Mouse (Mus musculus): Measurements from ENCODE around the gene Pald1. TPM values are rescaled to one million over a fixed set of nuclear protein-coding genes. Genes with fewer than 3 reads are reported as not detected.

Pald1 gene
- total and polyA plus RNA-seq, 2 experiments from 2014 or later, result 16.8 to 25.2 TPM

DNA sequence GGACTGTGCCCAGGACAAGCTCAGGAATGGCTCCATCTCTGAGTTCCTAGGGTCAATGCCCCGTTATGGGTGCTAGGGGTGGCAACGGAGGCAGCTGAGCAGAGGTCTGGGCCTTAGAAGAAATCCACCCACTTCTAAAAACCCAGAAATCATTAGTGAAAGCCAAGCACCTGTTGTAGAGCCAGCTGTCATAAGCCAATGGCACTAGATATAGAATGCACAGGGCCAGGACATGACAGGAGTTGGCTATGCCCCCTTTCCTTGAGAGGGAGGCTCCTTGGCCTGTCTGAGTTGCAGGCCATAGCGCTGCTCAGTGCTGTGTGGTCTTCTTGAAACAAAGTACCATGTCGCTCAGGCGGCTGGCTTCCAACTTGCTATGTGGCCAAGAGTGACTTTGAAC is 17.1 kb upstream of the Pald1 start:
- no peak for DNase-seq (ENCODE audit: low spot score)
- Histone ChIP-seq H3K27ac (ENCODE audit: low read depth, low read length) (no peak overlapping the region), H3K36me3 (ENCODE audit: insufficient read depth, low read length) (no peaks in the 10 kb centered on the region), H3K4me2 (ENCODE audit: low read depth, low read length, poor library complexity, severe bottlenecking) (no peak overlapping the region), H3K4me3 (ENCODE audit: low read depth, low read length) (no peak overlapping the region), H3K4me1 (ENCODE audit: insufficient read depth, low read length) (no peaks in the 10 kb centered on the region), H3K9ac (replicated peaks; ENCODE audit: low read length, poor library complexity, severe bottlenecking) (no peak overlapping the region), H3K9me3 (ENCODE audit: low read length) (no peaks in the 10 kb centered on the region), H3K27me3 (ENCODE audit: insufficient read depth, low read length) (no peaks in the 10 kb centered on the region)
- WGBS, result 92% methylated on average over 5 of the region's 5 CpGs
- no peak for TF ChIP-seq CTCF (IDR thresholded peaks at IDR 0.05)
- ATAC-seq (ENCODE audit: low FRiP score), result no peak

DNA sequence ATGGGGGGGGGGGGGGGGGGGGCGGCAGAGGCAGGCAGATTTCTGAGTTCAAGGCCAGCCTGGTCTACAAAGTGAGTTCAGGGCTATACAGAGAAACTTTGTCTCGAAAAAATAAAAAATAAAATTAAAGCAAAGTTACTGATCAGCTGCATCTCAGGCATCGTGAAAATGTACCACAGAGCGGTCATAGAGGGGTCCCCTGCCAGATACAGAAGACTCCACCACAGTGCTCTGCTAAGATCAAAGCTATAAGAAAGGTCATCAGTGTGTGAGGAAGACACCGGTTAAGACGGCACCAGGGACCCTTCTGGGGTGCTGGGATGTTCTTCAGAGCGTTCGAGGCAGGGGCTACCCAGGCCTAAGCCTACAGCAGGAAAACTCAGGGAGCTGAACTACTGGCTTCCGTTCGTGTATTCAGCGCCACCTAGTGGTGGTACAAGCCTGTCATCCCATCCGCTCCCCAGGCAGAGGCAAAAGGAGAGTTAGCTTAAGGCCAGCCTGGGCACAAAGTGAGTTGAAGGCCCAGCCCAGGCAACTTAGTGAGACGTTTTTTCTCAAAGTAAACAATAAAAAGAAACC is 15.9 kb upstream of the Pald1 start:
- Histone ChIP-seq H3K4me1 (ENCODE audit: insufficient read depth, low read length) (no peaks in the 10 kb centered on the region), H3K27me3 (ENCODE audit: insufficient read depth, low read length) (no peaks in the 10 kb centered on the region), H3K4me3 (ENCODE audit: low read depth, low read length) (no peak overlapping the region), H3K36me3 (ENCODE audit: insufficient read depth, low read length) (no peaks in the 10 kb centered on the region), H3K9me3 (ENCODE audit: low read length) (no peaks in the 10 kb centered on the region), H3K27ac (ENCODE audit: low read depth, low read length) (no peak overlapping the region), H3K4me2 (ENCODE audit: low read depth, low read length, poor library complexity, severe bottlenecking) (no peak overlapping the region), H3K9ac (replicated peaks; ENCODE audit: low read length, poor library complexity, severe bottlenecking) (no peak overlapping the region)
- 24% methylated on average over 13 of the region's 13 CpGs for WGBS
- peak; percentile 88 for DNase-seq (ENCODE audit: low spot score)
- ATAC-seq (ENCODE audit: low FRiP score), result peak; percentile 63; the same call in 1 of the 2 replicates
- peak; percentile 94 for TF ChIP-seq CTCF (IDR thresholded peaks at IDR 0.05)

DNA sequence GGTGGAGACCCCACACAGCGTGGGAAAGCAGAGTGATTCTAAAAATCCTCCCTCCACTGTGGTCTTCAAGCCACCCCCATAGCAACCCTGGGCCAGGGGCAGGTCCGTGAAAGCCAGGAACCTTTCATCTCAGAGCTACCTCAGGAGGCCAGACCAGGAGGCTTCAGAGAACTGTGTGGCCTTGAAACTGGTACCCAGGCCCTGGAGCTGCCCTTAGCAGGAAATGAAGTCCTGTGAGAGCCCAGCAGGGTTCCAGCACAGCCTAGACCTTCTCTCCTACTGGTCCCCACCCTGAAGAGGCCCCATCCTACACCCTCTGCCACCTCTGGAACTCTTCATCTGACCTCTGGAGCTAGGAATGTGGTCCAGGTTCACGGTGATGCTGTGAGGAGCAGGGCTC is 14.8 kb upstream of the Pald1 start:
- H3K27me3 ChIP-seq (ENCODE audit: insufficient read depth, low read length), result no peaks in the 10 kb centered on the region
- H3K4me2 ChIP-seq (ENCODE audit: low read depth, low read length, poor library complexity, severe bottlenecking), result no peak overlapping the region
- no peak overlapping the region for H3K4me3 ChIP-seq (ENCODE audit: low read depth, low read length)
- no peaks in the 10 kb centered on the region for H3K4me1 ChIP-seq (ENCODE audit: insufficient read depth, low read length)
- ATAC-seq (ENCODE audit: low FRiP score), result no peak
- H3K9me3 ChIP-seq (ENCODE audit: low read length), result no peaks in the 10 kb centered on the region
- no peaks in the 10 kb centered on the region for H3K36me3 ChIP-seq (ENCODE audit: insufficient read depth, low read length)
- H3K27ac ChIP-seq (ENCODE audit: low read depth, low read length), result no peak overlapping the region
- DNase-seq (ENCODE audit: low spot score), result no peak
- no peak for TF ChIP-seq CTCF (IDR thresholded peaks at IDR 0.05)
- 45% methylated on average over 3 of the region's 3 CpGs for WGBS
- H3K9ac ChIP-seq (replicated peaks; ENCODE audit: low read length, poor library complexity, severe bottlenecking), result no peak overlapping the region

DNA sequence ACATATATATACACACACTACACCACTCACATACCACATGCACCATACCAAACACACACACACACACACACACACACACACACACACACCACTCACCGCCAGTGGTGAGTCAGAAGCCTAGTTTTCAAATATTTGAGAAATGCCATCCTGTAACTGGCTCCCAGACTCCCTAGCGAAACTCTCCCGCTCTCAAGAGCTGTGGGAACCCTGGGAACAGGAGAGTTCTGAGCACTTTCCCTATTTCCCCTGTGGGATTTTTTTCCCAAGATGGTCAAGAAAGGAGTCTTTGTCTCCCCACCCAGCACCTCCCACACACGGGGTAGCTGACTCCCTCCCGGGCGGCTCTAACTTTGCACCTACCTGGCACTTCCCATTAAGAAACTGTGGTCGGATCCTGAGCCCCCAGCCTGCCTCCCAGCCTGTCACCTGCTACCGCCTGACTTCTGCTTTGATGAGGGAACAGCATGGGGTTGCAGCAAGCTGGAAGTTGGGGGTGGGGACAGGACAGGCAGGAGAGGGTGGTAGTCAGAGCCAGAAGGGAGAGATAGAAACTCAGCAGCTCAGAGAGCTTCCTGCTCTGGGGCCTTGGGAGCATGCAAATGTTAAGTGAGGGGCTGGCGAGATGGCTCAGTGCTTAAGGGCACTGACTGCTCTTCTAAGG is 11.3 kb upstream of the Pald1 start:
- no peak overlapping the region for H3K4me2 ChIP-seq (ENCODE audit: low read depth, low read length, poor library complexity, severe bottlenecking)
- no peak overlapping the region for H3K9ac ChIP-seq (replicated peaks; ENCODE audit: low read length, poor library complexity, severe bottlenecking)
- TF ChIP-seq CTCF (IDR thresholded peaks at IDR 0.05), result no peak
- no peak for ATAC-seq (ENCODE audit: low FRiP score)
- no peaks in the 10 kb centered on the region for H3K4me1 ChIP-seq (ENCODE audit: insufficient read depth, low read length)
- H3K27ac ChIP-seq (ENCODE audit: low read depth, low read length), result no peak overlapping the region
- no peak for DNase-seq (ENCODE audit: low spot score)
- WGBS, result 23% methylated on average over 9 of the region's 9 CpGs
- no peaks in the 10 kb centered on the region for H3K9me3 ChIP-seq (ENCODE audit: low read length)
- no peaks in the 10 kb centered on the region for H3K36me3 ChIP-seq (ENCODE audit: insufficient read depth, low read length)
- no peaks in the 10 kb centered on the region for H3K27me3 ChIP-seq (ENCODE audit: insufficient read depth, low read length)
- H3K4me3 ChIP-seq (ENCODE audit: low read depth, low read length), result no peak overlapping the region

DNA sequence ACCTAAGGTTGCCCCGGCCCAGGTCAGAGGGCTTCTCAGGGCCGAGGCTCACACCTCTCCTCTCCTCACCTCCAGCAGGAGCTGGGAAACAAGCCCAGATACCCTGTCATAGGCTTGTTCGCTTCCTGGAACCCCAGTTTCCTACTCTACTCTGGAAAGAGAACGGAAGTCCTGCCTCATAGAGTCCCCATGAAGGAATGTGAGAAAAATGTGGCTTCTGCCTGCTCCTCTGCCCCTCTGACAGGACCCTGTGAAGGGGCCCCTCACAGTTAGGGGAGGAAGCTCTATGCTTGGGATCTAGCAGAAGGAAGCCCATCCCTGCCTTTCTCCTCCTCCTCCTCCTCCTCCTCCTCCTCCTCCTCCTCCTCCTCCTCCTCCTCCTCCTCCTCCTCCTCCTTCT is 9.3 kb upstream of the Pald1 start:
- Histone ChIP-seq H3K27ac (ENCODE audit: low read depth, low read length) (no peak overlapping the region), H3K27me3 (ENCODE audit: insufficient read depth, low read length) (no peaks in the 10 kb centered on the region), H3K9ac (replicated peaks; ENCODE audit: low read length, poor library complexity, severe bottlenecking) (no peak overlapping the region), H3K4me3 (ENCODE audit: low read depth, low read length) (no peak overlapping the region), H3K9me3 (ENCODE audit: low read length) (no peaks in the 10 kb centered on the region), H3K36me3 (ENCODE audit: insufficient read depth, low read length) (no peaks in the 10 kb centered on the region), H3K4me1 (ENCODE audit: insufficient read depth, low read length) (no peaks in the 10 kb centered on the region), H3K4me2 (ENCODE audit: low read depth, low read length, poor library complexity, severe bottlenecking) (no peak overlapping the region)
- no peak for DNase-seq (ENCODE audit: low spot score)
- no peak for ATAC-seq (ENCODE audit: low FRiP score)
- 65% methylated on average over 4 of the region's 4 CpGs for WGBS
- TF ChIP-seq CTCF (IDR thresholded peaks at IDR 0.05), result no peak

DNA sequence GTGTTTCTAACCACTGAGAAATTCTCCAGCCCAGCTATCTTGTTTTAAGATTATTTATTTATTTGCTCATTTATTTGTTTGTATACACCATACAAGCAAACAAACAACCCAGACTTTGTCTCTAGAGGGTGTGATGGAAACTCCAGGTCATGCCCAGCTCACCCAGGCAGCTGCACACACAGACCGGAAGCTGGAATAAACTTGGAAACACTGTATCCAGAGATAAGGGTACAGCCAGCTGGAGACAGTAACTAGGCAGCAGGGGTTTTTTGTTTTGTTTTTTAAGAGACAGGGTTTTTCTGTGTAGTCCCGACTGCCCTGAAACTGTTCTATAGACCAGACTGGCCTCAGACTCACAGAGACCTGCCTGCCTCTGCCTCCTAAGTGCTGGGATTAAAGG is 6.8 kb upstream of the Pald1 start:
- Histone ChIP-seq H3K9me3 (ENCODE audit: low read length) (no peaks in the 10 kb centered on the region), H3K4me2 (ENCODE audit: low read depth, low read length, poor library complexity, severe bottlenecking) (no peak overlapping the region), H3K9ac (replicated peaks; ENCODE audit: low read length, poor library complexity, severe bottlenecking) (no peak overlapping the region), H3K27me3 (ENCODE audit: insufficient read depth, low read length) (no peaks in the 10 kb centered on the region), H3K4me1 (ENCODE audit: insufficient read depth, low read length) (no peaks in the 10 kb centered on the region), H3K4me3 (ENCODE audit: low read depth, low read length) (no peak overlapping the region), H3K27ac (ENCODE audit: low read depth, low read length) (no peak overlapping the region), H3K36me3 (ENCODE audit: insufficient read depth, low read length) (no peaks in the 10 kb centered on the region)
- ATAC-seq (ENCODE audit: low FRiP score) (no peak), DNase-seq (ENCODE audit: low spot score) (no peak)
- WGBS, result 66% methylated on average over 2 of the region's 2 CpGs
- no peak for TF ChIP-seq CTCF (IDR thresholded peaks at IDR 0.05)
